Mouse (Mus musculus) 3134 (cell line): ENCODE results near the gene Ankrd31.
"Not testable (repeated sequence)": the region's sequence is repeated elsewhere in the genome, so short reads cannot be mapped to it uniquely, and the experiment has no call there.

Source experiments
- DNase-seq: peaks from one replicate; pipeline ENCODE4 v3.0.0-alpha.2; 2011; ENCODE audit warnings: low spot score; ENCODE audit not compliant: insufficient read length; ENCODE audit errors: extremely low read depth

Gene Ankrd31

GRCm38 (mm10) chr13:96936173-96936777 lies 188.2 kb downstream of the Ankrd31 start:
- no peak for DNase-seq

GRCm38 (mm10) chr13:96937059-96937558 lies 189.0 kb downstream of the Ankrd31 start:
- no peak for DNase-seq

- DNase-seq, result peak; percentile 51
Observed at GRCm38 (mm10) chr13:96939680-96940079, 191.6 kb downstream of the Ankrd31 start.

- not testable (repeated sequence) for DNase-seq
Observed at GRCm38 (mm10) chr13:96941481-96941880, 193.4 kb downstream of the Ankrd31 start.

DNA sequence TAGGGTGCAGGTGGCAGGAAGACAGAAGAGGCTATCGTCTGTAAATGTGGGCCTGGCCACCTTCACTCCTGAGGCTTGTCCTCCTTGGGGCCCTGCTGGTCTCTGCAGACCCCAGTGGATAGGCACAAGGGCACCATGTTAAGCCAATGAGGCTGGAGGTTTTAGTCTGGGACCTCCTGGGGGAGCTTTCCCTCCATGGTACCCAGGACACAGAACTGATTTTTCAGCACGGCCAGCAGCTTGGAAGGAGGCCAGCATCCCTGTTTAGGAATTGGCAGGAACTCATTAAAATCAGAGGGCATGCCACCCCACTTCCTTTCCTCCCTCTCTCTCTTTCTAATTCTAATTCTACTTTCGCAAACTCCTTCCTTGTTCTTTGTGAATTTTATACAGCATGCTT lies 195.5 kb downstream of the Ankrd31 start:
- no peak for DNase-seq

DNA sequence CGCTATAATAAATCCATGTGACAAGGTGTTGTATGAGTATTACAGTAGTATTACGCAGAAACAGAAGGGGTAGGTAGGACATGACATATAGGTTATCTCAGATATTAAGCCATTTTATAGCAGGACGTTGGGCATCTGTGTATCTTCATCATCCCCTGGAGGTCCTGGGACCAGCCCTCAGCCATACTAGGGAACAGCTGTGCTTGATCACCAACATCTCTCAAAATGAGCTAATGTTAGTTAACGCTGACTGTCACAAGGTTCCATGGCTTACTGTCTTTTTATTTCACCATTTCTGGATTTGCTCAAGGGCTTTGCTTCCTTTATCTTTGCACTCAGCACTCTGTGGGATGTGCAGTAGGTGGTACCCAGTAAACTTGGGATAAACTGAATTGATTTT lies 197.7 kb downstream of the Ankrd31 start:
- DNase-seq, result no peak

- no peak for DNase-seq
Observed at GRCm38 (mm10) chr13:96947722-96948121, 199.7 kb downstream of the Ankrd31 start.

DNA sequence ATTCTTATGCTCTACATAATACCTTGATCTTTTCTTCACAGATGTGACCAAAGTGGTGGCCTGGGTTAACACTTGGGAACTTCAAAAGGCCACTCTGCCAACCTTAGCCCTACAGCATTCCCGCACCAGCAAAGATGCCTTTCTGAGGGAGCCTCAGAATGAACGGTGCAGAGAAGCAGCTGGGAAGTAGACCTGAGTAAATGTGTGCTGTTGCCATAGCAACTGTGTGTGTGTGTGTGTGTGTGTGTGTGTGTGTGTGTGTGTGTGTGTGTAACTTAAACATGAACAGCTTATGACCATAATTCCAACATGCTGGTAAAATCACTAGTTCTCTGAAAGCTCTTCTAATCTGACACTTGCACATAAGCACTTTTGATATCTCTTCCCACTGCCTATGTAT lies 203.8 kb downstream of the Ankrd31 start:
- no peak for DNase-seq

GRCm38 (mm10) chr13:96956466-96956865 lies 208.4 kb downstream of the Ankrd31 start:
- DNase-seq, result no peak
